Mouse (Mus musculus) gastrocnemius, postnatal 36 days (tissue): ENCODE data around the gene N4bp2l1. TPM values are rescaled to one million over a fixed set of nuclear protein-coding genes. Genes with fewer than 3 reads are reported as not detected.
"Not testable (repeated sequence)": the region's sequence is repeated elsewhere in the genome, so short reads cannot be mapped to it uniquely, and the experiment has no call there.

Source experiments
- DNase-seq, 2 experiments: peaks; one replicate each; pipeline ENCODE4 v3.0.0; 2022
- intact Hi-C: fragments of 180-260 bp; cut with DNase I; formaldehyde crosslinking; loops from one replicate; pipeline ENCODE4 v1.15.1; 2025
- long read RNA-seq, 2 experiments: library from polyadenylated mRNA; stranded (forward); transcript quantifications; one replicate each; pipeline ENCODE4 v2.0.0; 2021
- total RNA-seq, 2 experiments: library from RNA; stranded (reverse); gene quantifications; 2 replicates each; pipeline ENCODE4 v1.2.3; 2021

N4bp2l1 gene
- total RNA-seq = 1 to 10 TPM; 3.1 to 3.2 TPM
- long read RNA-seq, experiment 1, partial matches to known transcripts = 0 of 5 reads
- long read RNA-seq, experiment 1, other reads (novel, unspliced or antisense) = 4 of 5 reads
- long read RNA-seq, experiment 2, partial matches to known transcripts = 0 of 4 reads
- long read RNA-seq, experiment 2, other reads (novel, unspliced or antisense) = 3 of 4 reads

GRCm38 (mm10) chr5:150597088-150597487 lies at the start of gene N4bp2l1:
Gene N4bp2l1 (minus strand): TSS chr5:150597188.
- intact Hi-C loops = no loop called here
- DNase-seq = no peak

GRCm38 (mm10) chr5:150644926-150645325 lies 47.9 kb upstream of the N4bp2l1 start:
- intact Hi-C loops = no loop called here
- DNase-seq = no peak

- intact Hi-C loops, DNase-seq: not testable (repeated sequence)
Measured at GRCm38 (mm10) chr5:150643390-150643789, 46.4 kb upstream of the N4bp2l1 start.

- intact Hi-C loops = no loop called here
- DNase-seq = no peak
Measured at GRCm38 (mm10) chr5:150641440-150641839, 44.5 kb upstream of the N4bp2l1 start.

- intact Hi-C loops = no loop called here
- no peak for DNase-seq
Measured at GRCm38 (mm10) chr5:150629692-150630091, 32.7 kb upstream of the N4bp2l1 start.

GRCm38 (mm10) chr5:150629272-150629671 lies 32.3 kb upstream of the N4bp2l1 start:
- DNase-seq = no peak
- intact Hi-C loops = no loop called here

GRCm38 (mm10) chr5:150625528-150625927 lies 28.5 kb upstream of the N4bp2l1 start:
- intact Hi-C loops = no loop called here
- DNase-seq = no peak

GRCm38 (mm10) chr5:150622792-150623191 lies 25.8 kb upstream of the N4bp2l1 start:
- no peak for DNase-seq
- intact Hi-C loops = no loop called here

GRCm38 (mm10) chr5:150621592-150621991 lies 24.6 kb upstream of the N4bp2l1 start:
- no peak for DNase-seq
- intact Hi-C loops = no loop called here

GRCm38 (mm10) chr5:150620588-150621135 lies 23.7 kb upstream of the N4bp2l1 start:
- intact Hi-C loops = no loop called here
- no peak for DNase-seq

GRCm38 (mm10) chr5:150618599-150619355 lies 21.8 kb upstream of the N4bp2l1 start:
- DNase-seq = no peak
- intact Hi-C loops = no loop called here

- no peak for DNase-seq
- intact Hi-C loops = no loop called here
Measured at GRCm38 (mm10) chr5:150616731-150617130, 19.7 kb upstream of the N4bp2l1 start.

- intact Hi-C loops = no loop called here
- DNase-seq = no peak
Measured at GRCm38 (mm10) chr5:150616216-150616615, 19.2 kb upstream of the N4bp2l1 start.

- DNase-seq = no peak
- intact Hi-C loops = no loop called here
Measured at GRCm38 (mm10) chr5:150614054-150614453, 17.1 kb upstream of the N4bp2l1 start.

- intact Hi-C loops = no loop called here
- no peak for DNase-seq
Measured at GRCm38 (mm10) chr5:150611697-150612096, 14.7 kb upstream of the N4bp2l1 start.

- intact Hi-C loops = no loop called here
- no peak for DNase-seq
Measured at GRCm38 (mm10) chr5:150611136-150611535, 14.1 kb upstream of the N4bp2l1 start.

- DNase-seq = no peak
- intact Hi-C loops = no loop called here
Measured at GRCm38 (mm10) chr5:150607631-150608030, 10.6 kb upstream of the N4bp2l1 start.

- intact Hi-C loops = no loop called here
- DNase-seq = no peak
Measured at GRCm38 (mm10) chr5:150606131-150606530, 9.1 kb upstream of the N4bp2l1 start.

- no peak for DNase-seq
- intact Hi-C loops = no loop called here
Measured at GRCm38 (mm10) chr5:150601441-150602230, 4.6 kb upstream of the N4bp2l1 start.

GRCm38 (mm10) chr5:150600554-150601440 lies 3.8 kb upstream of the N4bp2l1 start:
- no peak for DNase-seq
- intact Hi-C loops = no loop called here
